18 mouse cellular contexts compared by ENCODE assay signal in genomic region chr14:17621671-17622070, GRCm38 (mm10). TPM values are rescaled to one million over a fixed set of nuclear protein-coding genes. Genes with fewer than 3 reads are reported as not detected.
DNase-seq lines count a peak whose midpoint lies in the region; ATAC-seq and TF ChIP-seq lines count a peak whose summit lies in the region.
"Had no signal": no experiment of that assay in that cellular context is flagged by ENCODE, and none has a peak within 500 bp of the region (broad histone marks: within the 10 kb centered on the region; RNA-seq: fewer than 3 reads in every experiment).

No protein-coding gene starts in this region.

- H3K9ac ChIP-seq in lung, postnatal 0 days (replicated peaks; ENCODE audit: low read depth), result no peak overlapping the region
- H3K9ac ChIP-seq: embryonic facial prominence, embryonic 12.5 days; kidney, embryonic 15.5 days; midbrain, embryonic 12.5 days; neural tube, embryonic 13.5 days had no signal

- no peaks in the 10 kb centered on the region for H3K36me3 ChIP-seq in lung, postnatal 0 days (ENCODE audit: insufficient read depth, low read length)
- H3K36me3 ChIP-seq: embryonic facial prominence, embryonic 12.5 days; kidney, embryonic 15.5 days; midbrain, embryonic 12.5 days; neural tube, embryonic 13.5 days had no signal

- ATAC-seq in lung, postnatal 0 days, result no peak
- ATAC-seq: hindbrain, postnatal 0 days; intestine, postnatal 0 days had no signal

- TF ChIP-seq EP300 in lung, postnatal 0 days (IDR thresholded peaks at IDR 0.05), result no peak

- H3K27ac ChIP-seq in lung, postnatal 0 days (ENCODE audit: low read length), result no peak overlapping the region
- H3K27ac ChIP-seq: embryonic facial prominence, embryonic 12.5 days; hindbrain, postnatal 0 days; kidney, embryonic 15.5 days; midbrain, embryonic 12.5 days; neural tube, embryonic 13.5 days had no signal

- H3K27me3 ChIP-seq in lung, postnatal 0 days (replicated peaks; ENCODE audit: insufficient read depth, low read length), result no peaks in the 10 kb centered on the region
- H3K27me3 ChIP-seq: embryonic facial prominence, embryonic 12.5 days; kidney, embryonic 15.5 days; midbrain, embryonic 12.5 days; neural tube, embryonic 13.5 days had no signal

- 29% methylated on average over 3 of the region's 3 CpGs for WGBS in lung, postnatal 0 days

- DNase-seq in layer of hippocampus, adult 11-12 months (ENCODE audit: low spot score), result peak; percentile 25
- DNase-seq in layer of hippocampus, postnatal 10 days (ENCODE audit: low spot score in 2 of 2), result no peak
- peak; percentile 17 for DNase-seq in lung, postnatal 0 days (ENCODE audit: low spot score)
- DNase-seq in lung, postnatal 10 days, result no peak
- peak; percentile 40 for DNase-seq in layer of hippocampus, adult 9-11 months
- peak; percentile 25 for DNase-seq in right cerebral cortex, postnatal 25 days
- DNase-seq in cerebellum, postnatal 10 days, result no peak
- DNase-seq: adrenal gland, adult 2 months; cerebellum, adult 9-10 months; gastrocnemius, postnatal 36 days; kidney, postnatal 4 days; liver had no signal

- H3K9me3 ChIP-seq in lung, postnatal 0 days (ENCODE audit: low read length), result no peaks in the 10 kb centered on the region
- H3K9me3 ChIP-seq: embryonic facial prominence, embryonic 12.5 days; kidney, embryonic 15.5 days; midbrain, embryonic 12.5 days; neural tube, embryonic 13.5 days had no signal

- H3K4me2 ChIP-seq in lung, postnatal 0 days (replicated peaks; ENCODE audit: low read depth, low read length), result no peak overlapping the region
- H3K4me2 ChIP-seq: embryonic facial prominence, embryonic 12.5 days; kidney, embryonic 15.5 days; midbrain, embryonic 12.5 days; neural tube, embryonic 13.5 days had no signal

- H3K4me1 ChIP-seq in lung, postnatal 0 days (ENCODE audit: insufficient read depth, low read depth, low read length), result no peaks in the 10 kb centered on the region
- H3K4me1 ChIP-seq: embryonic facial prominence, embryonic 12.5 days; kidney, embryonic 15.5 days; midbrain, embryonic 12.5 days; neural tube, embryonic 13.5 days had no signal

- TF ChIP-seq CTCF in lung, postnatal 0 days (IDR thresholded peaks at IDR 0.05), result no peak

- H3K4me3 ChIP-seq in lung, postnatal 0 days (ENCODE audit: low read depth, low read length), result no peak overlapping the region
- H3K4me3 ChIP-seq: embryonic facial prominence, embryonic 12.5 days; kidney, embryonic 15.5 days; midbrain, embryonic 12.5 days; neural tube, embryonic 13.5 days had no signal

RNA-seq across cellular contexts. Expression of gene Thrb, which starts 38.4 kb away (rescaled TPM):
- 10 to 100 TPM; 33.2 to 34.1 TPM for total RNA-seq in layer of hippocampus, postnatal 10 days (2021)
- polyA plus RNA-seq in lung, postnatal 0 days (2015; fragmentation: Nextera tagmentation; extraction: Ambion mirVana), result 2.8 and 3.3 TPM in 2 replicates

Comparison
In these comparisons a context has a peak if more than half of its experiments do, and no peak if none do; other contexts are left out.
1. DNase-seq: peak in layer of hippocampus, adult 11-12 months (single experiment), lung, postnatal 0 days (single experiment), layer of hippocampus, adult 9-11 months (single experiment) and right cerebral cortex, postnatal 25 days (single experiment); none in layer of hippocampus, postnatal 10 days (0 of 2), lung, postnatal 10 days (single experiment) and cerebellum, postnatal 10 days (0 of 2).